Mouse (Mus musculus) left cerebral cortex, postnatal 36 days (tissue): ENCODE data around the gene Olfr988. TPM values are rescaled to one million over a fixed set of nuclear protein-coding genes. Genes with fewer than 3 reads are reported as not detected.
"Not testable (repeated sequence)": the region's sequence is repeated elsewhere in the genome, so short reads cannot be mapped to it uniquely, and the experiment has no call there.

Experiments used
- DNase-seq, 2 experiments: peaks; one replicate each; pipeline ENCODE4 v3.0.0; 2021 to 2022; ENCODE audit warnings: low spot score in 2 of 2, mixed read lengths in 1 of 2
- intact Hi-C: fragments of 180-260 bp; cut with DNase I; formaldehyde crosslinking; loops from one replicate; pipeline ENCODE4 v1.15.1; 2025
- total RNA-seq, 2 experiments: library from RNA; stranded (reverse); gene quantifications; 2 replicates each; pipeline ENCODE4 v1.2.3; 2021

Gene Olfr988
- total RNA-seq, result not detected

GRCm38 (mm10) chr2:85363127-85363526 lies at the start of gene Olfr988:
Gene Olfr988, minus strand, starts transcription at chr2:85363227.
- intact Hi-C loops, DNase-seq: not testable (repeated sequence)

GRCm38 (mm10) chr2:85409369-85409768 lies 46.3 kb upstream of the Olfr988 start, which contains the start of gene Olfr992:
Gene Olfr992, minus strand, starts transcription at chr2:85409469.
- intact Hi-C loops, result no loop called here

GRCm38 (mm10) chr2:85339972-85340371 lies 23.1 kb downstream of the Olfr988 start:
- DNase-seq, result no peak
- intact Hi-C loops, result no loop called here

More at GRCm38 (mm10) chr2:85409369-85409768, 46.3 kb upstream of the Olfr988 start, which contains the start of gene Olfr992:
- no peak for DNase-seq

GRCm38 (mm10) chr2:85339215-85339614 lies 23.8 kb downstream of the Olfr988 start, which contains the start of gene Olfr987:
Gene Olfr987, minus strand, starts transcription at chr2:85339315.
- intact Hi-C loops, result not testable (repeated sequence)

GRCm38 (mm10) chr2:85319106-85319505 lies 43.9 kb downstream of the Olfr988 start:
- no peak for DNase-seq
- intact Hi-C loops, result no loop called here

More at GRCm38 (mm10) chr2:85339215-85339614, 23.8 kb downstream of the Olfr988 start, which contains the start of gene Olfr987:
- not testable (repeated sequence) for DNase-seq

Other genes with a start within 250 kb of the Olfr988 start
- 1 to 10 TPM in 1 of 2 experiments, under 1 TPM in 1; 1.00 to 1.1 TPM for gene Aplnr, start 227.0 kb downstream of the Olfr988 start, total RNA-seq
- gene Lrrc55, start 166.0 kb downstream of the Olfr988 start, total RNA-seq, result 10 to 100 TPM; 33.8 to 37.0 TPM
- gene Olfr987, start 23.9 kb downstream of the Olfr988 start, total RNA-seq, result not detected
- gene Olfr992, start 46.2 kb upstream of the Olfr988 start, total RNA-seq, result not detected
- not detected for gene Olfr993, start 51.6 kb upstream of the Olfr988 start, total RNA-seq
- not detected for gene Olfr994, start 73.2 kb upstream of the Olfr988 start, total RNA-seq
- not detected for gene Olfr995, start 80.4 kb upstream of the Olfr988 start, total RNA-seq
- not detected for gene 4833423E24Rik, start 155.8 kb upstream of the Olfr988 start, total RNA-seq
- not detected for gene Olfr996, start 216.0 kb upstream of the Olfr988 start, total RNA-seq
- gene Olfr998, start 225.7 kb upstream of the Olfr988 start, total RNA-seq, result not detected
- not detected for gene Olfr1000, start 248.7 kb upstream of the Olfr988 start, total RNA-seq